Mouse (Mus musculus): Measurements from ENCODE around the gene Gm21861. TPM values are rescaled to one million over a fixed set of nuclear protein-coding genes. Genes with fewer than 3 reads are reported as not detected.
"Not testable (repeated sequence)": the region's sequence is repeated elsewhere in the genome, so short reads cannot be mapped to it uniquely, and the experiment has no call there.

The Gm21861 gene
- not detected for total RNA-seq (2022)

GRCm38 (mm10) chrY:58814497-58814896 is at the start of gene Gm21861:
TSS of gene Gm21861 (minus strand) at chrY:58814597.
- DNase-seq: not testable (repeated sequence)

Measured in adrenal gland, adult 8-10 months (tissue).